Mouse (Mus musculus) olfactory bulb, adult 2 months (tissue): Measurements from ENCODE around the gene Ell.

ENCODE experiments used
- CTCF ChIP-seq: fragments of 200-500 bp; IDR thresholded peaks from 2 replicates; pipeline ENCODE4 v1.5.1; 2012; ENCODE audit warnings: low read depth, mild to moderate bottlenecking, low read length, moderate library complexity; ENCODE audit not compliant: insufficient read depth
- POLR2A ChIP-seq: fragments of 200-500 bp; IDR thresholded peaks from 2 replicates; pipeline ENCODE4 v1.6.1; 2012; ENCODE audit warnings: mild to moderate bottlenecking, low read depth, low read length, moderate library complexity; ENCODE audit not compliant: insufficient read depth

DNA sequence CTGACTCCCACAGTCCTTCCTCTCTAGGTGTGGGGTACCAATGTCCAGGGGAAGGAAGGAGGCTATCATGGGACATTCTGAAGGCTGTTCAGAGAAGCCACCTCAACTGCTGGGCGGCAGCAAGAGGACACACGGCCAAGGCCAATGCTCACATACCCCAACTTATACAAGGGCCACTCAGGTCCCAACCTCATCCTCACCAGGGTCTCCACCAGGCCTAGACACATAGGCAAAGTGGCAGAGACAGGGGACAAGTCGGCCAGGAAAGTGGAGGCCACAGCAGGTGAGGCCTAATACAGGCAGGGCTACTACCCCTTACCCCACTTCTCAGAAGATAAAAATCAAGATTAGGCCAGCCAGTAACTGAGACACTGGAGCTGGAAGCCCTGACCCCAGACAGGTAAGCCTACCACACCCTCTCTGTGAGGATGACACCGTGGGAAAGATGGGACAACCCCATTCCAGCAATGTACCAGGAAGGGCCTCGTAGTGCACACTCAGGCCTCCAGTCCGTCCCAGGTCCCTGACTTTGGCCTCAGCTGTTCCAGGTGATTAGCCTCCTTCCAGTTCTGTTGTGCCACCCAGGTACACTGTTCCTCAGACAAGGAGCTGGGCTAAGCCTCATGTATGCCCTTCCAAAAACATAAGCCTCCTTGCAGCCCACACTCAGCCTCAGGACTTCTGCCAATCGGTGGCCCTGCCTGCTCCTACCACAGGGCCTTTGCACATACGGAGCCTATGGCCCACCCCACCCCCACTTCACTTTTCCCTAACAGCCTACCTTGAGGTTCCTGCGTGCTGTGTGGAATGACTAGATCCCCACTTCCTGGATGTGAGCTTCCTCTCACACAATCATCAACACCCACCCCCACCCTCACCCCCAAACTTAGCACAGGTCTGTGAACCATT, 66.9 kb downstream of the Ell start:
- TF ChIP-seq POLR2A (no peak), CTCF (no peak)
